Mouse (Mus musculus) brown adipose tissue, adult 24 weeks (tissue): ENCODE results near the gene Lrrfip2. TPM values are rescaled to one million over a fixed set of nuclear protein-coding genes. Genes with fewer than 3 reads are reported as not detected.

Experiments used
- H3K27ac ChIP-seq: fragments of 200-500 bp; replicated peaks from 2 replicates; pipeline ENCODE4 v1.5.1; 2012; ENCODE audit warnings: low read depth, mild to moderate bottlenecking, low read length
- H3K4me1 ChIP-seq: fragments of 200-500 bp; 2 replicates; pipeline ENCODE4 v1.6.1; 2012; ENCODE audit warnings: low read length, mixed read lengths; ENCODE audit not compliant: control insufficient read depth, insufficient read depth, insufficient read length
- H3K4me3 ChIP-seq: fragments of 200-500 bp; 2 replicates; pipeline ENCODE4 v1.5.1; 2012; ENCODE audit warnings: low read depth, mild to moderate bottlenecking, low read length, moderate library complexity; ENCODE audit not compliant: insufficient read depth
- polyA plus RNA-seq: library from polyadenylated mRNA; stranded (reverse); fragments of >200 nt; gene quantifications from 2 replicates; pipeline ENCODE4 v1.2.4, GENCODE M21; 2012; ENCODE audit not compliant: missing spikeins, insufficient read depth, insufficient read length

Gene Lrrfip2
- polyA plus RNA-seq, 1 experiment, result 36.9 TPM

- Histone ChIP-seq H3K4me3 (no peak overlapping the region), H3K27ac (no peak overlapping the region)
These were observed 134.9 kb downstream of the Lrrfip2 start for GRCm38 (mm10) chr9:111252161-111252869.

GRCm38 (mm10) chr9:111260360-111260985 lies 143.1 kb downstream of the Lrrfip2 start:
- H3K4me1 ChIP-seq, result no peaks in the 10 kb centered on the region
- no peak overlapping the region for H3K27ac ChIP-seq
- no peak overlapping the region for H3K4me3 ChIP-seq

More at GRCm38 (mm10) chr9:111252161-111252869, 134.9 kb downstream of the Lrrfip2 start:
- no peaks in the 10 kb centered on the region for H3K4me1 ChIP-seq

GRCm38 (mm10) chr9:111261356-111261755 lies 144.0 kb downstream of the Lrrfip2 start:
- H3K4me3 ChIP-seq, result no peak overlapping the region
- no peak overlapping the region for H3K27ac ChIP-seq
- H3K4me1 ChIP-seq, result no peaks in the 10 kb centered on the region

GRCm38 (mm10) chr9:111267998-111268397 lies 150.6 kb downstream of the Lrrfip2 start:
- no peak overlapping the region for H3K27ac ChIP-seq
- H3K4me3 ChIP-seq, result no peak overlapping the region
- H3K4me1 ChIP-seq, result 0 out of 2 replicates have a peak, but pooled peaks cover under 1% of the 10 kb centered on the region

GRCm38 (mm10) chr9:111270606-111271005 lies 153.2 kb downstream of the Lrrfip2 start:
- peak overlapping the region; percentile 72 for H3K4me3 ChIP-seq
- no peak overlapping the region for H3K27ac ChIP-seq

GRCm38 (mm10) chr9:111271056-111271433 lies 153.7 kb downstream of the Lrrfip2 start:
- Histone ChIP-seq H3K4me3 (peak overlapping the region; percentile 72), H3K27ac (peak overlapping the region; percentile 38), H3K4me1 (peaks cover 10% of the 10 kb centered on the region; the same call in 1 of the 2 replicates)

More at GRCm38 (mm10) chr9:111270606-111271005, 153.2 kb downstream of the Lrrfip2 start:
- peaks cover 10% of the 10 kb centered on the region; the same call in 1 of the 2 replicates for H3K4me1 ChIP-seq

GRCm38 (mm10) chr9:111271434-111272160 lies 154.2 kb downstream of the Lrrfip2 start, which contains the start of the genes Mlh1 and Epm2aip1:
TSS of gene Mlh1 (minus strand) at chr9:111271791.
TSS of gene Epm2aip1 (plus strand) at chr9:111271929.
- Histone ChIP-seq H3K27ac (peak within 1 kb of the TSS; percentile 79), H3K4me1 (peaks cover 10% of the 10 kb centered on the region; the same call in 1 of the 2 replicates)

GRCm38 (mm10) chr9:111272356-111272755 lies 155.0 kb downstream of the Lrrfip2 start:
- H3K4me3 ChIP-seq, result peak overlapping the region; percentile 80
- peaks cover 10% of the 10 kb centered on the region; the same call in 1 of the 2 replicates for H3K4me1 ChIP-seq
- H3K27ac ChIP-seq, result peak overlapping the region; percentile 79

More at GRCm38 (mm10) chr9:111271434-111272160, 154.2 kb downstream of the Lrrfip2 start, which contains the start of the genes Mlh1 and Epm2aip1:
- H3K4me3 ChIP-seq, result peak within 1 kb of the TSS; percentile 80

- peak overlapping the region; percentile 19; the same call in 1 of the 2 replicates for H3K27ac ChIP-seq
- peaks cover 10% of the 10 kb centered on the region; the same call in 1 of the 2 replicates for H3K4me1 ChIP-seq
- peak overlapping the region; percentile 80 for H3K4me3 ChIP-seq
These were observed 155.8 kb downstream of the Lrrfip2 start for GRCm38 (mm10) chr9:111272996-111273785.

GRCm38 (mm10) chr9:111273958-111274357 lies 156.6 kb downstream of the Lrrfip2 start:
- H3K4me1 ChIP-seq, result peaks cover 10% of the 10 kb centered on the region; the same call in 1 of the 2 replicates
- no peak overlapping the region for H3K4me3 ChIP-seq
- H3K27ac ChIP-seq, result no peak overlapping the region

GRCm38 (mm10) chr9:111275156-111275555 lies 157.8 kb downstream of the Lrrfip2 start:
- H3K4me3 ChIP-seq, result peak overlapping the region; percentile 2; the same call in 1 of the 2 replicates
- peaks cover 10% of the 10 kb centered on the region; the same call in 1 of the 2 replicates for H3K4me1 ChIP-seq
- no peak overlapping the region for H3K27ac ChIP-seq
